Mouse (Mus musculus) lung, embryonic 16.5 days (tissue): ENCODE data around the gene Syne1. TPM values are rescaled to one million over a fixed set of nuclear protein-coding genes. Genes with fewer than 3 reads are reported as not detected.
A peak's percentile ranks its signal among the peaks of the same experiment; 100 is the strongest.
"Not testable (repeated sequence)": the region's sequence is repeated elsewhere in the genome, so short reads cannot be mapped to it uniquely, and the experiment has no call there.

Experiments
- ATAC-seq: fragments of 200-750 bp; cut with Nextera tagmentation; 2 replicates; pipeline ENCODE4 v1.8.0; 2017; ENCODE audit warnings: low read depth, mild to moderate bottlenecking, moderate library complexity
- H3K27ac ChIP-seq: fragments of 300-500 bp; sonication (generic); 2 replicates; pipeline ENCODE4 v1.5.1; 2014; ENCODE audit warnings: mild to moderate bottlenecking, control low read depth, low read length
- H3K27me3 ChIP-seq: fragments of 300-500 bp; sonication (generic); 2 replicates; pipeline ENCODE4 v1.6.1; 2014; ENCODE audit warnings: low read depth, low read length, mixed read lengths; ENCODE audit not compliant: control insufficient read depth, insufficient read depth
- H3K36me3 ChIP-seq: fragments of 300-500 bp; sonication (generic); 2 replicates; pipeline ENCODE4 v1.6.1; 2014; ENCODE audit warnings: low read length; ENCODE audit not compliant: control insufficient read depth, insufficient read depth
- H3K4me1 ChIP-seq: fragments of 300-500 bp; sonication (generic); replicated peaks from 2 replicates; pipeline ENCODE4 v1.6.1; 2014; ENCODE audit warnings: low read length, mixed read lengths; ENCODE audit not compliant: control insufficient read depth, insufficient read depth
- H3K4me2 ChIP-seq: fragments of 300-500 bp; sonication (generic); 2 replicates; pipeline ENCODE4 v1.6.1; 2014; ENCODE audit warnings: low read depth, low read length, control low read depth
- H3K4me3 ChIP-seq: fragments of 300-500 bp; sonication (generic); 2 replicates; pipeline ENCODE4 v1.5.1; 2014; ENCODE audit warnings: mild to moderate bottlenecking, low read length, control low read depth
- H3K9ac ChIP-seq: fragments of 300-500 bp; sonication (generic); 2 replicates; pipeline ENCODE4 v1.6.1; 2014; ENCODE audit warnings: low read length, control low read depth
- H3K9me3 ChIP-seq: fragments of 300-500 bp; sonication (generic); 2 replicates; pipeline ENCODE4 v1.6.1; 2016; ENCODE audit warnings: low read length; ENCODE audit not compliant: control insufficient read depth
- WGBS: fragments of 180-500 bp; shearing (Covaris S2); extraction: QIAGEN DNeasy Blood & Tissue Kit; methylation state at CpG from one replicate; pipeline ENCODE4 v1.1.7; 2014; 5-methylcytosine and 5-hydroxymethylcytosine counted together
- polyA plus RNA-seq: library from polyadenylated mRNA; unstranded; fragments of >200 nt; fragmentation: Nextera tagmentation; extraction: Ambion mirVana; gene quantifications from 2 replicates; pipeline ENCODE4 v1.2.1, GENCODE M21; 2015

Syne1 gene
- polyA plus RNA-seq, 1 experiment from 2014 or later = 4.3 TPM

GRCm38 (mm10) chr10:5511403-5511802, 39.9 kb downstream of the Syne1 start:
- no peak overlapping the region for H3K27ac ChIP-seq
- WGBS = 47% methylated on average over 3 of the region's 3 CpGs
- no peak for ATAC-seq
- H3K4me1 ChIP-seq = no peaks in the 10 kb centered on the region
- no peaks in the 10 kb centered on the region for H3K36me3 ChIP-seq
- no peak overlapping the region for H3K4me3 ChIP-seq
- H3K4me2 ChIP-seq = no peak overlapping the region
- H3K9me3 ChIP-seq = no peaks in the 10 kb centered on the region
- H3K27me3 ChIP-seq = no peaks in the 10 kb centered on the region
- no peak overlapping the region for H3K9ac ChIP-seq

- H3K4me3 ChIP-seq = no peak overlapping the region
- no peak overlapping the region for H3K9ac ChIP-seq
- H3K36me3 ChIP-seq = no peaks in the 10 kb centered on the region
- no peak for ATAC-seq
- H3K9me3 ChIP-seq = no peaks in the 10 kb centered on the region
- no peak overlapping the region for H3K4me2 ChIP-seq
- 68% methylated on average over 2 of the region's 2 CpGs for WGBS
- no peaks in the 10 kb centered on the region for H3K27me3 ChIP-seq
- no peaks in the 10 kb centered on the region for H3K4me1 ChIP-seq
- no peak overlapping the region for H3K27ac ChIP-seq
Observed at GRCm38 (mm10) chr10:5507478-5507877, 43.8 kb downstream of the Syne1 start.

- no peak overlapping the region for H3K9ac ChIP-seq
- no peak overlapping the region for H3K27ac ChIP-seq
- no peaks in the 10 kb centered on the region for H3K36me3 ChIP-seq
- H3K4me1 ChIP-seq = no peaks in the 10 kb centered on the region
- H3K9me3 ChIP-seq = no peaks in the 10 kb centered on the region
- no peak overlapping the region for H3K4me2 ChIP-seq
- no peak overlapping the region for H3K4me3 ChIP-seq
- no peaks in the 10 kb centered on the region for H3K27me3 ChIP-seq
- 65% methylated on average over 3 of the region's 3 CpGs for WGBS
- ATAC-seq = no peak
Observed at GRCm38 (mm10) chr10:5504761-5505160, 46.5 kb downstream of the Syne1 start.

GRCm38 (mm10) chr10:5503909-5504308, 47.4 kb downstream of the Syne1 start:
- no peak for ATAC-seq
- no peak overlapping the region for H3K4me3 ChIP-seq
- H3K36me3 ChIP-seq = no peaks in the 10 kb centered on the region

GRCm38 (mm10) chr10:5499684-5500369, 51.5 kb downstream of the Syne1 start:
- ATAC-seq = 0 out of 2 replicates have a peak, but pooled peaks have one; percentile 43
- not testable (repeated sequence) for H3K4me2 ChIP-seq, H3K9ac ChIP-seq, H3K9me3 ChIP-seq, H3K4me3 ChIP-seq, H3K36me3 ChIP-seq, H3K27ac ChIP-seq, H3K4me1 ChIP-seq, H3K27me3 ChIP-seq
- WGBS = 64% methylated on average over 6 of the region's 6 CpGs

More at GRCm38 (mm10) chr10:5503909-5504308, 47.4 kb downstream of the Syne1 start:
- H3K4me2 ChIP-seq = no peak overlapping the region
- H3K27me3 ChIP-seq = no peaks in the 10 kb centered on the region
- WGBS = 74% methylated on average over 3 of the region's 3 CpGs
- H3K27ac ChIP-seq = no peak overlapping the region
- H3K9ac ChIP-seq = no peak overlapping the region
- no peaks in the 10 kb centered on the region for H3K4me1 ChIP-seq
- no peaks in the 10 kb centered on the region for H3K9me3 ChIP-seq

GRCm38 (mm10) chr10:5497859-5498258, 53.4 kb downstream of the Syne1 start:
- 76% methylated on average over 2 of the region's 2 CpGs for WGBS
- Histone ChIP-seq H3K9me3 (no peaks in the 10 kb centered on the region), H3K4me3 (no peak overlapping the region), H3K27ac (no peak overlapping the region), H3K4me2 (no peak overlapping the region), H3K9ac (no peak overlapping the region), H3K4me1 (no peaks in the 10 kb centered on the region), H3K27me3 (no peaks in the 10 kb centered on the region), H3K36me3 (no peaks in the 10 kb centered on the region)
- no peak for ATAC-seq

- Histone ChIP-seq H3K4me1 (no peaks in the 10 kb centered on the region), H3K4me2 (no peak overlapping the region), H3K36me3 (no peaks in the 10 kb centered on the region), H3K27ac (no peak overlapping the region), H3K4me3 (no peak overlapping the region), H3K9ac (no peak overlapping the region), H3K27me3 (no peaks in the 10 kb centered on the region), H3K9me3 (no peaks in the 10 kb centered on the region)
- 87% methylated on average over 9 of the region's 9 CpGs for WGBS
- ATAC-seq = no peak
Observed at GRCm38 (mm10) chr10:5491050-5491449, 60.2 kb downstream of the Syne1 start.

- H3K27ac ChIP-seq = no peak overlapping the region
- H3K4me1 ChIP-seq = no peaks in the 10 kb centered on the region
- H3K27me3 ChIP-seq = no peaks in the 10 kb centered on the region
- no peaks in the 10 kb centered on the region for H3K36me3 ChIP-seq
- WGBS = 59% methylated on average over 6 of the region's 6 CpGs
- no peak for ATAC-seq
- H3K4me3 ChIP-seq = no peak overlapping the region
- H3K4me2 ChIP-seq = no peak overlapping the region
- no peaks in the 10 kb centered on the region for H3K9me3 ChIP-seq
- no peak overlapping the region for H3K9ac ChIP-seq
Observed at GRCm38 (mm10) chr10:5490029-5490428, 61.3 kb downstream of the Syne1 start.

GRCm38 (mm10) chr10:5488097-5488496, 63.2 kb downstream of the Syne1 start:
- ATAC-seq = no peak
- 20% methylated on average over 5 of the region's 5 CpGs for WGBS
- no peak overlapping the region for H3K4me2 ChIP-seq

More at GRCm38 (mm10) chr10:5488097-5488496, 63.2 kb downstream of the Syne1 start:
- Histone ChIP-seq H3K9me3 (no peaks in the 10 kb centered on the region), H3K36me3 (no peaks in the 10 kb centered on the region), H3K4me1 (no peaks in the 10 kb centered on the region), H3K9ac (no peak overlapping the region), H3K4me3 (no peak overlapping the region), H3K27ac (no peak overlapping the region), H3K27me3 (no peaks in the 10 kb centered on the region)
